Mouse (Mus musculus) embryonic facial prominence, embryonic 10.5 days (tissue): ENCODE results near the gene P3h4. TPM values are rescaled to one million over a fixed set of nuclear protein-coding genes. Genes with fewer than 3 reads are reported as not detected.
A peak's percentile ranks its signal among the peaks of the same experiment; 100 is the strongest.

Experiments
- DNase-seq: peaks from one replicate; pipeline ENCODE4 v3.0.0-alpha.2; 2017; ENCODE audit warnings: low spot score
- H3K27ac ChIP-seq: fragments of 300-500 bp; sonication (generic); replicated peaks from 2 replicates; pipeline ENCODE4 v1.5.1; 2016; ENCODE audit warnings: mild to moderate bottlenecking
- H3K27me3 ChIP-seq: fragments of 300-500 bp; sonication (generic); replicated peaks from 2 replicates; pipeline ENCODE4 v1.6.1; 2016; ENCODE audit warnings: low read depth, mild to moderate bottlenecking; ENCODE audit not compliant: poor library complexity, severe bottlenecking
- H3K36me3 ChIP-seq: fragments of 300-500 bp; sonication (generic); replicated peaks from 2 replicates; pipeline ENCODE4 v1.6.1; 2016; ENCODE audit warnings: mild to moderate bottlenecking, moderate library complexity
- H3K4me1 ChIP-seq: fragments of 300-500 bp; sonication (generic); 2 replicates; pipeline ENCODE4 v1.6.1; 2016
- H3K4me3 ChIP-seq: fragments of 300-500 bp; sonication (generic); 2 replicates; pipeline ENCODE4 v1.5.1; 2016; ENCODE audit warnings: mild to moderate bottlenecking, moderate library complexity
- H3K9me3 ChIP-seq: fragments of 300-500 bp; sonication (generic); 2 replicates; pipeline ENCODE4 v1.6.1; 2016; ENCODE audit warnings: mild to moderate bottlenecking
- WGBS: fragments of 180-500 bp; shearing (Covaris S2); methylation state at CpG from one replicate; pipeline ENCODE4 v1.1.7; 2016; 5-methylcytosine and 5-hydroxymethylcytosine counted together
- polyA plus RNA-seq: library from polyadenylated mRNA; unstranded; fragments of >200 nt; fragmentation: Nextera tagmentation; extraction: Ambion mirVana; gene quantifications from 2 replicates; pipeline ENCODE4 v1.2.1, GENCODE M21; 2016

The P3h4 gene
- polyA plus RNA-seq, 1 experiment from 2014 or later: 34.1 TPM

DNA sequence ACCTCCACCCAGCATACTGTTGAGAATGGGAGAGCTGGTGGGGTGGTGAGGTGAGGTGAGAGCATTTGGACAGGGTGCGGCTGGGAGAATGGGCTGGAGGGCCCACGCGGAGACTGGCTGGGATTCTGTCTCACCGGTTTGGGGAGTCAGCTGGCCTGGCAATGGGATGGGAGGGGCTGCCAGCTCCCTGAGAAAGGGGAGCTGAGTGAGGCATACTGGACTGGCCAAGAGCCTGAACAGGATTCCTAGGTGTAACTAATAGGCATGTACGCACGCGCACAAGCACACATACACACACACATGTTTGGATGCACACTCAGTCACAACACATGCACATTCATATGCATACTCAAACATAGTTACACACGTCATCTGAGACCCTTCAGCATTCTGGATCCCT lies 8.4 kb downstream of the P3h4 start:
- peaks cover 32% of the 10 kb centered on the region for H3K4me1 ChIP-seq
- H3K4me3 ChIP-seq: no peak overlapping the region
- no peak overlapping the region for H3K27ac ChIP-seq
- H3K27me3 ChIP-seq: no peaks in the 10 kb centered on the region; the same call in 1 of the 2 replicates
- DNase-seq: no peak
- no peaks in the 10 kb centered on the region for H3K9me3 ChIP-seq
- peaks cover 34% of the 10 kb centered on the region for H3K36me3 ChIP-seq
- 83% methylated on average over 8 of the region's 8 CpGs for WGBS

DNA sequence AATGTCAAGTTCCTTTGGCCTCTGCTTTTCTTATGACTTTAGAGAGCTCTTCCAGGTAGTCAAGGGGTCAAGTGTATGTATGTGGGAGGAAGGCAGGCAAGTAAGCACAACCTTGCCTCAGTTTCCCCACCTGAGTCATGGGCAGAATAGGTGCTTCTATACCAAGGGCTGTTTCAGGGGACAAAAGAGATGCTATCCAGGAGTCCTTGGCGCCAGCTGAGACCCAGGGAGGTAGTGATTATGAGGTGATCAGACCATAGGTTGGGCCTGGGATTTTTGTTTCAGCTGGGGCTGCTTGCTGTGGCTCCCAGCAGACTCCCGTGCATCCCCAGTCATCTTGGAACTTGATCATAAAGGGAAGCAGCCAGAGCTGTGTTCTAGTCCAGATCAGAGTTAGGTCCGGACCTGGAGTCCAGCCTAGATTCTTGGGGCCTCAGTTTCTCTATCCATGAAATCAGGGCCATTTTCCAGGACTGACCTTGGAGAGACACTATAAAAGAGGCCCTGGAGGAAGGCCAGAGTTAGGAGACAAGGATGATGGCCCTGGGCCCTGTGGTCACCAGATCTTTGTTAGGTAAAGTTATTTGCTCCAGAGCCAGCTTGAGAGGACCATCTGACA lies 10.1 kb downstream of the P3h4 start:
- no peak for DNase-seq
- peaks cover 19% of the 10 kb centered on the region for H3K36me3 ChIP-seq
- WGBS: 88% methylated on average over 3 of the region's 3 CpGs
- H3K27me3 ChIP-seq: no peaks in the 10 kb centered on the region; the same call in 1 of the 2 replicates
- H3K9me3 ChIP-seq: no peaks in the 10 kb centered on the region
- no peak overlapping the region for H3K4me3 ChIP-seq
- H3K4me1 ChIP-seq: peaks cover 32% of the 10 kb centered on the region
- H3K27ac ChIP-seq: no peak overlapping the region

DNA sequence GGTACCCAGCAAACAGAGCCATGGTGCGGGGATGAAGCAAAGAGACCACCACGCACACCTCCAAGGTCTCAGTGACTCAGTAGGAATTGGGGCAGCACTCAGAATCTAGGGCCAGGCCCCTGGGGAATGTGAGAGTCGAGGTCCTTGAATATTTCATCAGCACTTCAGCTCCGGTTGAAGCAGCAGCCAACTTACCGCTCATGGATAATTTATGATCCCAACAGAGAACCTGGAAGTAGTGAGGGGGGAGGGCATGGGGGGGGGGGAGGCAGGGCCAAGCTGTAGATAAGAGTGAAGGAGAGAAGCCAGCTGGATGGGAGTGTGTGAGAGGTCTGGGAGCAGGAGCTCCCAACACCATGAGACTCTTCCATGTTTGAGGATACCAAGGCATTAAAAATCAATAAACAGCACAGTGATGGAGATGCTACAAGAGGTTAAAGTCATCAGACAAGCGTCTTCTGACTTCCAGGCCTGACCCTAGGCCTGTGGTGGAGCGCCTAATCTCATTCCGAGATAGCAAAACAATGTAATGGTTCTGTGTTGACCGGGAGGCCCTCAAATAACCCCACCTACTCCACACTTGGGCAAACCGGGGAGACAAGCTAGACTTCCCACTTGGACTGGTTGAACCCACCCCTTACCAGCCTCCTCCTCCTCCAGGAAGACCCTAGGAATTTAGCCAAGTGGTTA lies 11.0 kb downstream of the P3h4 start:
- no peak for DNase-seq
- Histone ChIP-seq H3K9me3 (no peaks in the 10 kb centered on the region), H3K36me3 (peaks cover 9% of the 10 kb centered on the region), H3K27me3 (no peaks in the 10 kb centered on the region; the same call in 1 of the 2 replicates), H3K27ac (no peak overlapping the region), H3K4me1 (peaks cover 32% of the 10 kb centered on the region), H3K4me3 (no peak overlapping the region)
- WGBS: 87% methylated on average over 10 of the region's 10 CpGs

DNA sequence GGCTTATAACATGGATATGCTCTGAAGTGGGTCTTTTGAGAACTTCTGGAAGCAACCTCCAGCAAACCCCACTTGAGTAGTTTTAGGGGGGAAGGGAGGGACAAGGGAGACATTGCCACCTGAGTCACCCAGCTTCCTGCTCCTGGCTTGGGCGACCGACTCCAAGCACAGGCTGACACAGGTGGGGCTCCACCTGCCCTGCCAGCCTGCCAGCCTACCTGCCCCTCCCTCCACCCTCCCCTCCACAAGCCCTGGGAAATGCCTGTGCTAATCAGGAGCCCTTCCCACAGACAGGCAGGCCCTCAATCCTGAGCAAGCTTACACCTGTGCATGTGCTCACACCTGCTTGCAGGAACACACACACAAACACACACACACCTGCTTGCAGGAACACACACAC lies 12.0 kb downstream of the P3h4 start:
- 66% methylated on average over 2 of the region's 2 CpGs for WGBS
- no peaks in the 10 kb centered on the region; the same call in 1 of the 2 replicates for H3K27me3 ChIP-seq
- H3K4me3 ChIP-seq: no peak overlapping the region
- 0 out of 2 replicates have a peak overlapping the region, but pooled peaks have one; percentile 32 for H3K27ac ChIP-seq
- peaks cover 4% of the 10 kb centered on the region; the same call in 1 of the 2 replicates for H3K36me3 ChIP-seq
- H3K4me1 ChIP-seq: peaks cover 27% of the 10 kb centered on the region
- H3K9me3 ChIP-seq: no peaks in the 10 kb centered on the region
- DNase-seq: no peak

DNA sequence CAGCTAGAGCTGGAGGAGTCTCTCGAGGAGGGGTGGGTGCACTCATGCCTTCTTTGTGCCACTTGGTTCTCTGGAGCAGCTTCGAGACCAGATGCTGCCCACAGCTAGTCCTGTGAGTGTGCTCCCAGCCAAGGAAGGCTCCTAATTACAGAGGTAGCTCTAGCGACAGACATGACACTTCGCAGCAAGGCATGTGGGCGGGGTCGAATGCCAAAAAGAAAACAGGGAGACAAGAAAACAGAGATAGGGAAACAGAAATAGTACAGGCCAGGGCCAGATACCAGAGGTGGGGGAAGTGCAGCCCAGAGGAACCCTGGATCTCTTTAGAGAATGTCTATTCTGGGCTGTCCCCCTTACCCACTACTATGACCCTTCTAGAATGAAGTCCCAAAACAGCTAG lies 12.4 kb downstream of the P3h4 start:
- 43% methylated on average over 6 of the region's 6 CpGs for WGBS
- peak overlapping the region; percentile 32; the same call in 1 of the 2 replicates for H3K27ac ChIP-seq

DNA sequence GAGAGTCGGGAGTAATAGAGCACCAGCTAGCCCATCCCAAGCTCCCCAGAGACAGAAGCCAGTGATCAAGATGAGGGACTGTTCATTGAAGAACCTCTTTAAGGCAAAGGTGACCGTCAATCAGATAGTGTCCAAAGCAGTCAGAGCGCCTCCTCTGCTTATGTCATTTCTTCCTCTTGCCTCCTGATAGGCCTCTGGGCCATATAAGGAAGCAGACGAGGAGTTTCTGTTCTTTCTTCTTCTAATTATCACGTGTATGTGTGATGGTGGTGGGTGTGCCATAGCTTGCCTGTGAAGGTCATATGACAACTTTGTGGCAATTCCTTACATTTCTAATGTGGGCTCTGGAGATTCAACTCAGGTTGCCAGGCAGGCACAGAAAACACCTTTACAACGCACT lies 13.8 kb downstream of the P3h4 start:
- Histone ChIP-seq H3K4me1 (peaks cover 37% of the 10 kb centered on the region), H3K27ac (no peak overlapping the region), H3K27me3 (peaks cover 14% of the 10 kb centered on the region), H3K4me3 (no peak overlapping the region), H3K36me3 (no peaks in the 10 kb centered on the region), H3K9me3 (no peaks in the 10 kb centered on the region)
- 81% methylated on average over 6 of the region's 6 CpGs for WGBS
- DNase-seq: no peak

More for the DNA sequence above, 12.4 kb downstream of the P3h4 start:
- peaks cover under 1% of the 10 kb centered on the region for H3K27me3 ChIP-seq
- H3K4me1 ChIP-seq: peaks cover 31% of the 10 kb centered on the region
- no peaks in the 10 kb centered on the region for H3K9me3 ChIP-seq
- no peak for DNase-seq
- H3K4me3 ChIP-seq: no peak overlapping the region
- peaks cover 3% of the 10 kb centered on the region; the same call in 1 of the 2 replicates for H3K36me3 ChIP-seq

DNA sequence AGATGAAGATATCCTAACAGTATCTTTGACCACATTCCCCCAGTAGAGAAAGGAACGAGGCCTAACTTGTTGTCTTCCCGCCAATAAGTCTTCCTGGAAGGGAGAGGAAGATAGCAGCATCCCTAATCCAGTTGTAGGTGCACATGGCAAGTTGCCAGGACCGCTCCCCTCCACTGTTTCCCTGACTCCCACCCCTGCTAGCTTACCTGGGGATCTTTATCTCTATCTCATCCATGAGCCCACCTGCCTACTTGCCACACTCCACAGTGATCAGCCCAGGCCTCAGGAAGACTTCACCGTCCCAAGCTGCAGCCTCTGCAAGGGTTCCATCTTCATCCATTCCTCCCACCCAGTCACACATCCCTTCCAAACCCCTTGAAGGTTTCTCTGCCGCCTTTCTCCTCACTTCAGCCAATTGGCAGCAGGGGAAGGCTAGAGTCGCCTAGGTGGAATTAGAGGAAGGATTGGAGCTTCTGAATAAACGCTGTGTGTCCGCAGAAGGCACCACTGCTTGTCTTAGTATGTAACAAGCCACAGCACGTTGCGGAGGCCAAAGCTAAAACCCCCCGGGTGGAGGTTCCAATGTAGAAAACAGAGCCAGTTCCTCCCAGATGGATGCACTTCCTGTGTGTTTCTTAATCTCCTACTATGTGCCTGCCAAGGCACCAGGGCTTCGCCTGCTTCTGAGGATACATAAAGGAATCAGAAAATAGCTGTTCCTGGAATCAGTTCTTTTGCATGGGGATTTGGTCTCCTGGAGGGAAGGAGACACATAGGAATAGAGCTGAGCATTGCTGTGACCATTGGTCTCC lies 14.7 kb downstream of the P3h4 start:
- Histone ChIP-seq H3K9me3 (no peaks in the 10 kb centered on the region), H3K27ac (no peak overlapping the region; the same call in 1 of the 2 replicates), H3K4me1 (peaks cover 46% of the 10 kb centered on the region), H3K27me3 (peaks cover 24% of the 10 kb centered on the region), H3K36me3 (no peaks in the 10 kb centered on the region), H3K4me3 (no peak overlapping the region)
- 81% methylated on average over 12 of the region's 12 CpGs for WGBS
- no peak for DNase-seq

DNA sequence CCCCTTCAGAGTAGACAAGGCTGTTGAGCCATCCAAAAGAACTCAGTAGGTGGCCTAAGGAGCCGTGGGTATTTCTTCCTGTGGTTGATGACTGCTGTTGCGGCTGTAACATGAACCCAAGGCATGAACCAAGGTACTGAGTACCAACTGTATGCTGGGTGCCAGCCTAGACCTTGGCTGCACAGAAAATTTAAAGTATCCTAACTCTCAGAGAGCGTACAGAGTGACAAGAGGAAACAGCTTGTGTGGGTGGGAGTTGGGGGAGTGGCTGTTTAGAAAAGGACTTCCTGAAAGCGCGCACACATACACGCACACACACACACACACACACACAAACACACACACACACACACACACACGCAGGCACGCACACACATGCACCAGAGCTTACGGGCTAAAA lies 15.3 kb downstream of the P3h4 start:
- H3K9me3 ChIP-seq: no peaks in the 10 kb centered on the region
- H3K4me1 ChIP-seq: peaks cover 49% of the 10 kb centered on the region
- peaks cover 26% of the 10 kb centered on the region for H3K27me3 ChIP-seq
- WGBS: 83% methylated on average over 9 of the region's 9 CpGs
- H3K4me3 ChIP-seq: no peak overlapping the region
- no peak for DNase-seq
- H3K36me3 ChIP-seq: no peaks in the 10 kb centered on the region
- H3K27ac ChIP-seq: no peak overlapping the region

DNA sequence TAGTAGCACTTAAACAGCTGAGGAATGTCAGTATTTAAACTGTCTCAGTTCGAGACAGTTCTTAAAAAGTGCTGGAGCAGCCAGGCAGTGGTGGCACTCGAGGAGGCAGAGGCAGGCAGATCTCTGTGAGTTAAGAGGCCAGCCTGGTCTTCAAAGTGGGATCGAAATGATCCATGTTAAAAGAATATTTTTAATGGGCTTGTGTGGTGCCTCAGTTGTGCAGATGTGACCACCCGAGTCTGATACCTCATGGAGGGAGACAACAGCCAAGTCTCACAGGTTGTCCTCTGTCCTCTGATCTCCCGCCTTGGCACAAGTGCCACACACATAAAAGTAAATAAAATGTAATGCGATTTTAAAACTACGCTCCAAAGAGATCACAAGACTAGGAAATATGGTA lies 16.1 kb downstream of the P3h4 start:
- WGBS: 95% methylated on average over 7 of the region's 7 CpGs
- H3K36me3 ChIP-seq: no peaks in the 10 kb centered on the region
- peaks cover 28% of the 10 kb centered on the region for H3K27me3 ChIP-seq
- peaks cover 53% of the 10 kb centered on the region for H3K4me1 ChIP-seq
- H3K27ac ChIP-seq: no peak overlapping the region
- H3K4me3 ChIP-seq: no peak overlapping the region
- DNase-seq: no peak
- no peaks in the 10 kb centered on the region for H3K9me3 ChIP-seq

DNA sequence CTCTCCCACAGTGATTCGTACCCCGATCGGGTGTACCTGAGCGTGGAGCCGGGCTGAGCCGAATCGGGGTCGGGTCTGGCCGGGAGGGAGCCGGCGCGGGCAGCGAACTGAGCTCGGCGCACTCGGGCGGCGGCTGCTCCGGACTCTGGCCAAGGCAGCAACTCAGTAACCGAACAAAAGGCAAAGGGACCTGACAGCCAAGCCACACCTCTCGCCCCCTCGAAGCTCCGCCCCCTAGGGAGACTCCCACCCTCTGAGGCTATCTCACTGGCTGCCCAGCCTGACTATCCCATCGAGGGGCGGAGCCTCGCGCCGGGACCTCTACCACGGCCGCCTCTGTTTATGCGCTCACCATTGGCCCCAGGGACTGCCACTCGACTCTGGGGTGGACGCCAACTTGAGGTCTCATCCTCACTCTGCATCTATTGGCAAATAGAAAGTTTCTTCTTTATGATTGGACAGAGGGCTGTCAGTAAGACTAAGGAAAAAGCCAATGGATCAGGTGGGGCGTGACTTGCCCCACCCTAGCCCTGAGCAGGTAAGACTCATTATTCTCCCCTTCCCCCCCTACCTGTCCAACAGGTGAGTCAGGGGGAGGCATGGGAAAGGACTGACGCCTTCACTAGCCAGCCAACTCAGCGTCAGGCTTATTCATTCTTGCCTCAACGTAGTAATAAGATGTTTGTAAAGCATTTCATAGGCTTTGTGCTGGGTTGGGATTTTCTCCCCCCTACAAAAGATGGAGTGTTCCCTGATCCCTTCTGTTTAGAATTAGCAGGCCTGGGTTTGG lies 16.8 kb downstream of the P3h4 start, which contains the start of gene Jup:
Jup (minus strand) TSS at position 164 of the 790 bp plus-strand sequence.
- Histone ChIP-seq H3K4me1 (peaks cover 55% of the 10 kb centered on the region), H3K4me3 (peak within 1 kb of the TSS; percentile 69), H3K27ac (peak within 1 kb of the TSS; percentile 86), H3K27me3 (peaks cover 29% of the 10 kb centered on the region), H3K9me3 (no peaks in the 10 kb centered on the region), H3K36me3 (no peaks in the 10 kb centered on the region)
- DNase-seq: peak; percentile 99
- 1% methylated on average over 37 of the region's 37 CpGs for WGBS

DNA sequence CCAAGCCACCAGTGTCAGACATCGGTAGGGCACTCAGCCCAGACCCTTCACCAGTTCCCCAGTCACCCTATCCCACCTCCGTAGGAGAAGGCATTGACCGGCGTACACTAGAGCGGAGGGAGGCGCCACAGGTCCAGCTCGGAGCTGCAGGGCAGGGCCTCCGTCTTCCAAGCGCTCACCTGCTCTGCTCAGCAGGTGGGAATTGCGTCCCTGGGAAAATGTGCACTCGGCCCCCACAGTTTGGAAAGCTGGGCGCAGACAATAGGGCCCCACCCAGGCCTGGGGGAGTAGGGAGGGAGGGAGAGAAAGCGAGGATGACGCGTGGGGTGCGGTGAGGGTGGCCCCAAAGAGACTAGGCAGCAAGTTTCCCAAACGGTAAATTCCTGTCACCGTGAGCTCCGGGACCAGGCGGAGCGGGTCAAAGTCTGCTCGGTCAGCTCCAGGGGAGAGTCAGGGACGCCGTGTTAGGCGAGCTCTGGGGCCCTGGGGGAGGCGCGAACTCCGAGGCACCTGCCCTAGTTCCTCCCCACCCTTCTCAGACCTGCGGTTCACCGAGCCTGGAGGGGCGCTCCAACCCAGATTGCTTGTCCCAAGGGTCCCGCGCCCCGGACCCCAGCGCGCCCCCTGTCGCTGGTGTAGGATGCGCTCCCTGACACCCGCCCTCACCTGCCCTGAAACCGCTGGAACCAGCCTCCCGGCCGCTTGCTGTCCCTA lies 17.6 kb downstream of the P3h4 start:
- DNase-seq: peak; percentile 49
- 3% methylated on average over 42 of the region's 42 CpGs for WGBS
- Histone ChIP-seq H3K27me3 (peaks cover 29% of the 10 kb centered on the region), H3K4me1 (peaks cover 47% of the 10 kb centered on the region), H3K27ac (peak overlapping the region; percentile 86), H3K36me3 (0 out of 2 replicates have a peak, but pooled peaks cover 4% of the 10 kb centered on the region), H3K9me3 (no peaks in the 10 kb centered on the region), H3K4me3 (peak overlapping the region; percentile 69)
